Mouse (Mus musculus) liver, embryonic 14.5 days (tissue): ENCODE measurements at regions not wholly inside any gene's neighbourhood (a gene's known extent, or its start where the extent isn't known, plus 50 kb on each side); places are given as distances from the start of the nearest gene placed in this dataset.
"Not testable (repeated sequence)": the region's sequence is repeated elsewhere in the genome, so short reads cannot be mapped to it uniquely, and the experiment has no call there.

Experiments
- CTCF ChIP-seq: IDR thresholded peaks from 2 replicates; pipeline ENCODE4 v1.5.1; 2016; ENCODE audit warnings: antibody characterized with exemption, low read depth, control low read depth
- EP300 ChIP-seq: IDR thresholded peaks from 2 replicates; pipeline ENCODE4 v1.6.1; 2016; ENCODE audit warnings: antibody characterized with exemption, low read depth

DNA sequence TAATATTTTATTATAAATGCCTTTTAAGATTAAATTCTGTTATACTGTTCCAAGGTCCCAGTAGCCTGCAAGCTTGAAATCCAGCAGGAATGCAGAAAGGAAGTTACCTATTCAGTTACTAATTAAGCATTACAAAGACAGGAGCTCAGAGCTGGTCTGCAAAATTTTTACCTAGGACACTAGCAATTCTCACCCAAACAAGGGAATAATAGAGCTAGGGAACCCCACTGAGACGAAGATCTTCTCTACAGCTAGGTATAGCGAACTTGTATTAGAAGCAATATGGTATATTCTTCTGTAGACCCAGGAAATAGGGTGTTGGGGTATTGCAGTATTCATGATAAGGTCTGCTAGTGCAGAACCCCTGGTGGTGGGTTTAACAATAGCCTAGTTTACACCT is 227.7 kb upstream of the Steap4 start:
- TF ChIP-seq CTCF, EP300: not testable (repeated sequence)
